In genomic region chr11:58658596-58658995, GRCm38 (mm10) we compare ENCODE assay signal across 48 mouse cellular contexts. TPM values are rescaled to one million over a fixed set of nuclear protein-coding genes. Genes with fewer than 3 reads are reported as not detected.
"Had no signal": no experiment of that assay in that cellular context is flagged by ENCODE, and none has a peak within 500 bp of the region (broad histone marks: within the 10 kb centered on the region; RNA-seq: fewer than 3 reads in every experiment).

Olfr322 (plus strand) TSS chr11:58658782.

- H3K27ac ChIP-seq: heart, embryonic 13.5 days; heart, embryonic 15.5 days; hindbrain, embryonic 10.5 days; hindbrain, embryonic 12.5 days; hindbrain, embryonic 13.5 days; hindbrain, embryonic 14.5 days; hindbrain, embryonic 15.5 days; hindbrain, postnatal 0 days; intestine, embryonic 15.5 days; kidney, embryonic 15.5 days; kidney, postnatal 0 days; layer of hippocampus, adult 2 months; left cerebral cortex, adult 2 months had no signal

- H3K4me1 ChIP-seq: heart, embryonic 12.5 days; heart, embryonic 13.5 days; heart, embryonic 15.5 days; hindbrain, embryonic 12.5 days; hindbrain, embryonic 13.5 days; hindbrain, embryonic 15.5 days; intestine, embryonic 15.5 days; kidney, embryonic 15.5 days had no signal

- H3K4me3 ChIP-seq: heart, embryonic 12.5 days; heart, embryonic 13.5 days; heart, embryonic 15.5 days; hindbrain, embryonic 10.5 days; hindbrain, embryonic 12.5 days; hindbrain, embryonic 13.5 days; hindbrain, embryonic 15.5 days; intestine, embryonic 15.5 days; kidney, embryonic 15.5 days; layer of hippocampus, adult 2 months; left cerebral cortex, adult 2 months had no signal

- H3K36me3 ChIP-seq: heart, embryonic 12.5 days; heart, embryonic 13.5 days; heart, embryonic 15.5 days; hindbrain, embryonic 10.5 days; hindbrain, embryonic 12.5 days; hindbrain, embryonic 13.5 days; hindbrain, embryonic 15.5 days; intestine, embryonic 15.5 days; kidney, embryonic 15.5 days had no signal

- DNase-seq: heart, postnatal 14 days; heart, postnatal 36 days; heart, postnatal 4 days; kidney, adult 11 months; kidney, adult 18-20 months; kidney, adult 2 months; kidney, adult 8-10 months; kidney, adult 9 months; kidney, postnatal 10 days; kidney, postnatal 14 days; kidney, postnatal 25 days; kidney, postnatal 36 days; kidney, postnatal 4 days; layer of hippocampus, adult 9-11 months; layer of hippocampus, postnatal 36 days had no signal

- H3K9me3 ChIP-seq: heart, embryonic 12.5 days; heart, embryonic 13.5 days; heart, embryonic 15.5 days; hindbrain, embryonic 10.5 days; hindbrain, embryonic 12.5 days; hindbrain, embryonic 13.5 days; hindbrain, embryonic 15.5 days; intestine, embryonic 15.5 days; kidney, embryonic 15.5 days had no signal

- H3K27me3 ChIP-seq: heart, embryonic 12.5 days; heart, embryonic 13.5 days; heart, embryonic 15.5 days; hindbrain, embryonic 12.5 days; hindbrain, embryonic 13.5 days; hindbrain, embryonic 15.5 days; intestine, embryonic 15.5 days; kidney, embryonic 15.5 days had no signal

RNA-seq across cellular contexts. Expression of gene Olfr322, which starts in this region (rescaled TPM):
- total RNA-seq: heart, postnatal 14 days; heart, postnatal 36 days; heart, postnatal 4 days; hematopoietic stem cell, adult 5-6 weeks; layer of hippocampus, adult 18-20 months; layer of hippocampus, adult 2 months; layer of hippocampus, adult 8-10 months; layer of hippocampus, postnatal 10 days; layer of hippocampus, postnatal 14 days; layer of hippocampus, postnatal 25 days; layer of hippocampus, postnatal 36 days; left cerebral cortex, adult 18-20 months; left cerebral cortex, adult 2 months; left cerebral cortex, adult 8-10 months had no signal
- polyA plus RNA-seq: heart, embryonic 11.5 days; heart, embryonic 12.5 days; heart, embryonic 13.5 days; heart, embryonic 14.5 days; heart, embryonic 15.5 days; heart, embryonic 16.5 days; heart, postnatal 0 days; hindbrain, embryonic 10.5 days; hindbrain, embryonic 11.5 days; hindbrain, embryonic 12.5 days; hindbrain, embryonic 13.5 days; hindbrain, embryonic 14.5 days; hindbrain, embryonic 15.5 days; hindbrain, embryonic 16.5 days; hindbrain, postnatal 0 days; inflammation-experienced regulatory T-cells, adult 6 months; intestine, embryonic 14.5 days; intestine, embryonic 15.5 days; intestine, embryonic 16.5 days; intestine, postnatal 0 days; kidney, adult 2 months; large intestine, adult 2 months had no signal
